Mouse (Mus musculus): ENCODE data around the gene Cntln.

Cntln gene

DNA sequence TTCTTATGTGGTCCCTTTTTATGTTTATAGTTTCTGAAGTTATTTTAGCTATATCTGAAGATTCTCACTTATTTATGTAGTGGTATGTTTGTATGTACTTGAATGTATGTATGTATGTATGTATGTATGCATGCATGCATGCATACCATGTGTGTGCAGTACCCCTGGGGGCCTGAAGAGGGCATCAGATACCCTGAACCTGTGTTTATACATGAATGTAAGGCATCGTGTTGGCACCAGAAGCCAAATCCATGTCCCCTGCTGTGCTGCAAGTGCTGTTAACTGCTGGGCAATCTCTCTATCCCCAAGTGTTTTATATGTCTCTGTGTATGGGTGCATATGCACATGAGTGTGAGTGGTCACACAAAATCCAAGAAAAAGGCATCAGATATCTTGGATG, 34.3 kb downstream of the Cntln start:
- Histone ChIP-seq H3K4me3 (replicated peaks; ENCODE audit: low read length) (no peak overlapping the region), H3K9me3 (ENCODE audit: low read length) (no peaks in the 10 kb centered on the region; the same call in 1 of the 2 replicates), H3K27me3 (ENCODE audit: insufficient read depth, low read length) (no peaks in the 10 kb centered on the region), H3K36me3 (ENCODE audit: insufficient read depth, low read length) (no peaks in the 10 kb centered on the region), H3K4me1 (replicated peaks; ENCODE audit: low read depth, low read length) (0 out of 2 replicates have a peak, but pooled peaks cover 10% of the 10 kb centered on the region)
- no peak for TF ChIP-seq NANOG (IDR thresholded peaks at IDR 0.05; ENCODE audit: borderline replicate concordance, low read length)
- TF ChIP-seq CTCF (conservative IDR thresholded peaks at IDR 0.05; ENCODE audit: low read length) = peak; percentile 51

DNA sequence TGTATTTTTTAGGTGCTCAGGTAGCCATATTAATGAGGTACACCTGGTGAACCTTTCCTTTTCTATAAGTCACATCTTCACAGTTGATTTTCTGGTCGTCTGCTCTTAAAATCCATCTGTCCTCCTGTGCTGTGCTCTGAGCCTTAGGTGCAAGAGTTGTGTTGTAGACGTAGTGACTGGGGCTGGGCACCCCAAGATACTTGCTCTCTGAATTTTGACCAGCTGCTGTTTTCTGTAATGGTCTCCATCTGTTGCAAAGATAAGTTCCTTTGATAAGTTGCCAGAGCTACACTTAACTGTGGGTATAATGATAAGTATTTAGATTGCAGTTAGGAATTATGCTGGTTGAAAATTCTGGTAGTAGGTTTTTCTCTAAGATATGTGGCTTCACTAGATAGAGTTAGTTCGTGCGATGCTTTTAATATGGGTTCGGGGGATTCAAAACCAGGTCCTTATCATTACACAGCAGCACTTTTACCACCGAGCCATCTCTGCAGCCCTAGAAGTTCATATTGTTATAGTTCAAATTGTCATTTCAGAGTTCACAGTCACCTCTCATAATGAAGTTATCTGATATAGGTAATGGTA, 50.3 kb downstream of the Cntln start:
- no peaks in the 10 kb centered on the region for H3K4me1 ChIP-seq (replicated peaks; ENCODE audit: low read depth, low read length)
- H3K27me3 ChIP-seq (ENCODE audit: insufficient read depth, low read length) = no peaks in the 10 kb centered on the region
- no peaks in the 10 kb centered on the region for H3K9me3 ChIP-seq (ENCODE audit: low read length)
- H3K36me3 ChIP-seq (ENCODE audit: insufficient read depth, low read length) = no peaks in the 10 kb centered on the region
- H3K4me3 ChIP-seq (replicated peaks; ENCODE audit: low read length) = no peak overlapping the region
- no peak for TF ChIP-seq CTCF (conservative IDR thresholded peaks at IDR 0.05; ENCODE audit: low read length)
- no peak for TF ChIP-seq POU5F1 (IDR thresholded peaks at IDR 0.05; ENCODE audit: borderline replicate concordance, low read length)
- no peak for TF ChIP-seq NANOG (IDR thresholded peaks at IDR 0.05; ENCODE audit: borderline replicate concordance, low read length)

DNA sequence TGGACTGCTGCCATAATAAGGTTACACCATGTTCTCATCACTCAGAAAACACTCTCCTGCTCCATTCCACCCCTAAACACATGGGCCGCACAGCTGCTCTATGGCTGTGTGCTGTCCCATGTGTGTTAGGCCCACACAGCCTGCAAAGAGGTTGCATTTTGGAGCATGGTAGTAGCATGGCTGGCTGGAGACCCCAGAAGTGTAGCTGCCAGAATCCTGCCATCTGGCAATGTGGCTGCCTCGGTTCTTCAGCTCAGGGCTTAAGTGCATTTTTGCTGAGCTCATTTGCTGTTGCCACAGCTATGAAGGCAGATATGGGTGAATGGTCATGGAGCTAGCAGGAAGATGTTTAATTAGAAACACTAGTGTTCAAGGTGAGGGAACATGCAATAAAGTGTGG, 58.0 kb downstream of the Cntln start:
- Histone ChIP-seq H3K4me3 (replicated peaks; ENCODE audit: low read length) (no peak overlapping the region), H3K27me3 (ENCODE audit: insufficient read depth, low read length) (no peaks in the 10 kb centered on the region), H3K4me1 (replicated peaks; ENCODE audit: low read depth, low read length) (no peaks in the 10 kb centered on the region), H3K36me3 (ENCODE audit: insufficient read depth, low read length) (no peaks in the 10 kb centered on the region), H3K9me3 (ENCODE audit: low read length) (no peaks in the 10 kb centered on the region)
- TF ChIP-seq POU5F1 (IDR thresholded peaks at IDR 0.05; ENCODE audit: borderline replicate concordance, low read length) (no peak), CTCF (conservative IDR thresholded peaks at IDR 0.05; ENCODE audit: low read length) (no peak), NANOG (IDR thresholded peaks at IDR 0.05; ENCODE audit: borderline replicate concordance, low read length) (no peak)

DNA sequence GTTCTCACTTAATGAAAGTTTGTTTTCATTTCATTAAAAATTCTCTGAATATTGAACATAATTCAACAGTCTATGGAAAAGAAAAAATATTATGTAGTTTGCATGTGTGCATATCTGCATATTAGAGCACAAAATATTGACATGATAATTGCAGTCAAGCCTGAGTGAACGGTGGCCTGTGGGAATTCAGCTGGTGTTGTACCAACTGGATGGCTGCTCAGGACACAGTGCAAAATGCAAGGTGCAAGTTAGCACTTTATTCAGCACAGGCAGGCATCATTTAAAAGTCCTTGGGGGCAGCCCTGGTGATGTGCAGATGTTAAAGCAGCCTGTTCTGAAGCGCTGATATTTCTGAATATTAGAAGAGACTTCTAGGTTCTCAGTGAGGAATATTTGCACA, 58.5 kb downstream of the Cntln start:
- Histone ChIP-seq H3K27me3 (ENCODE audit: insufficient read depth, low read length) (no peaks in the 10 kb centered on the region), H3K4me1 (replicated peaks; ENCODE audit: low read depth, low read length) (no peaks in the 10 kb centered on the region), H3K36me3 (ENCODE audit: insufficient read depth, low read length) (no peaks in the 10 kb centered on the region), H3K4me3 (replicated peaks; ENCODE audit: low read length) (no peak overlapping the region), H3K9me3 (ENCODE audit: low read length) (no peaks in the 10 kb centered on the region)
- TF ChIP-seq POU5F1 (IDR thresholded peaks at IDR 0.05; ENCODE audit: borderline replicate concordance, low read length) (no peak), NANOG (IDR thresholded peaks at IDR 0.05; ENCODE audit: borderline replicate concordance, low read length) (no peak), CTCF (conservative IDR thresholded peaks at IDR 0.05; ENCODE audit: low read length) (no peak)

DNA sequence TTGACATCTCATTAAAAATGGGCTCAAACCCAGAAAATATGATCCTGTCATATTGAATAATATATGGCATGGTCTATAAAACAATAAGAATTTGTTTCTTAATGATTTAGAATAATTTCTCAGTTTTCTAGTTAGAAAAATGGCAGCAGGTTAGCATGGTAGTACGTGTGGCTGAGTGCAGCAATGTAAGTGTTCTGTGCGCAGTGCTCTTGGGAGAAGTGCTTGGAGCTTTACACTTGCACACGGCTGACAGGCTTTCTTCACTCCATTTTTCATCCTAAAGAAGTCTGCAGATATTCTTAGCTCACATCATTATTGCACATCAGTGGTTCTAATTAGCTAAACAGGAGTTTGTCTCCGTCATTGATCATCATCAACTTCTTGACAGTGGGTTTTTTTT, 60.0 kb downstream of the Cntln start:
- H3K9me3 ChIP-seq (ENCODE audit: low read length) = no peaks in the 10 kb centered on the region
- H3K4me3 ChIP-seq (replicated peaks; ENCODE audit: low read length) = no peak overlapping the region
- TF ChIP-seq CTCF (conservative IDR thresholded peaks at IDR 0.05; ENCODE audit: low read length) (no peak), POU5F1 (IDR thresholded peaks at IDR 0.05; ENCODE audit: borderline replicate concordance, low read length) (no peak), NANOG (IDR thresholded peaks at IDR 0.05; ENCODE audit: borderline replicate concordance, low read length) (no peak)
- H3K27me3 ChIP-seq (ENCODE audit: insufficient read depth, low read length) = no peaks in the 10 kb centered on the region
- H3K4me1 ChIP-seq (replicated peaks; ENCODE audit: low read depth, low read length) = no peaks in the 10 kb centered on the region
- H3K36me3 ChIP-seq (ENCODE audit: insufficient read depth, low read length) = no peaks in the 10 kb centered on the region

DNA sequence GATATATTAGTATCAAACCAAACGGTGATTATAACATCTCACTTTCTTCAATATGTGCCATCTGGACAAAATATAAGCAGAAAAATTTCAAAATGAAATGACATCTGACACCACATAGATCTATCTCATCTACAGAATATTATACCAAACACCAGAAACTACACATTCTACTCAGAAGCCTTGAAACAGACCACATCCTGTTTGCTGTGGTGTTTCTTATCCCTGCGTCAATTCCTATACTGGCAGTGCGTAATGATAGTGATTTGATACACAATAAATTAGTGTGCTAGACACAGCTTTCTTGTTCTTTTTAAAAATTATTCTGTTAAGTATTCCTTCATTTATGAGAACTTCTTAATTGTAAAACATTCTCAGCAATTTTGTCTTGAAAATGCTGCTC, 62.3 kb downstream of the Cntln start:
- TF ChIP-seq NANOG (IDR thresholded peaks at IDR 0.05; ENCODE audit: borderline replicate concordance, low read length) (no peak), CTCF (conservative IDR thresholded peaks at IDR 0.05; ENCODE audit: low read length) (no peak)
- Histone ChIP-seq H3K4me3 (replicated peaks; ENCODE audit: low read length) (no peak overlapping the region), H3K4me1 (replicated peaks; ENCODE audit: low read depth, low read length) (no peaks in the 10 kb centered on the region), H3K9me3 (ENCODE audit: low read length) (no peaks in the 10 kb centered on the region), H3K36me3 (ENCODE audit: insufficient read depth, low read length) (no peaks in the 10 kb centered on the region), H3K27me3 (ENCODE audit: insufficient read depth, low read length) (no peaks in the 10 kb centered on the region)

DNA sequence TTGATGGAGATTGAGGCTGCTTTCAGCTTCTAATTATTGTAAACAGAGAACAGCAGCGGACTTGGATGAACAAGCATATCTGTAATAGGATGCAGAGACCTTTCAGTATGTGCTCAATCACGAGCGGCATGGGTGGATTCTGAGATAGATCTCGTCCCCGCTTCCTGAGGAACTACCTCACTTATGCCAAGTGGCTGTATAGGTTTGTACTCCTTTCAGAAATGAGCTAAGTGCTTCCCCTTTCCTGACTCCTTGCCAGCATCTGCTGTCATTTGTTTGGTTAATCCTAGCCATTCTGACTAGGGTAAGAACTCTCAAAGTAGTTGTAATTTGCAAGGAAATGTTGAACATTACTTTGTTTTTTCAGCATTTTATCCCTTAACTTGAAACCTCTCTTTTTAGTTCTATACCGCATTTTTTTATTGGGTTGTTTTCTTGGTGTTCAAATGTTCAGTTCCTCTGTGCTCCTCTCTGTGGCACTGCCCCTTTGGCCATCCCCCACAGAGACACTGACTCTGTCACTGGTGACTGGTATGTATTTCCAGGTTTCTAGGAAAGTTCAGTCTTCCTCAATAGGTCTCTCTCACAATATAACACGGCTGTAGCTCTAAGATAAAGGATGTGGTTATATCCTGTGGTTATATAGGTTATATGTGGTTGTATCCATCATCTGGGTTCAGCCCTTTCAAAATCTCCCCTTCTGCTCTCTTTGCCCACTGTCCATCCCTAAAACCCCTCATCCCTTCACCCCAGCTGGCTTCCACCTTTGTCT, 93.0 kb downstream of the Cntln start:
- H3K4me1 ChIP-seq (replicated peaks; ENCODE audit: low read depth, low read length) = no peaks in the 10 kb centered on the region
- no peak for TF ChIP-seq NANOG (IDR thresholded peaks at IDR 0.05; ENCODE audit: borderline replicate concordance, low read length)
- H3K27me3 ChIP-seq (ENCODE audit: insufficient read depth, low read length) = no peaks in the 10 kb centered on the region
- no peak overlapping the region for H3K4me3 ChIP-seq (replicated peaks; ENCODE audit: low read length)
- H3K9me3 ChIP-seq (ENCODE audit: low read length) = peaks cover 8% of the 10 kb centered on the region
- H3K36me3 ChIP-seq (ENCODE audit: insufficient read depth, low read length) = no peaks in the 10 kb centered on the region

DNA sequence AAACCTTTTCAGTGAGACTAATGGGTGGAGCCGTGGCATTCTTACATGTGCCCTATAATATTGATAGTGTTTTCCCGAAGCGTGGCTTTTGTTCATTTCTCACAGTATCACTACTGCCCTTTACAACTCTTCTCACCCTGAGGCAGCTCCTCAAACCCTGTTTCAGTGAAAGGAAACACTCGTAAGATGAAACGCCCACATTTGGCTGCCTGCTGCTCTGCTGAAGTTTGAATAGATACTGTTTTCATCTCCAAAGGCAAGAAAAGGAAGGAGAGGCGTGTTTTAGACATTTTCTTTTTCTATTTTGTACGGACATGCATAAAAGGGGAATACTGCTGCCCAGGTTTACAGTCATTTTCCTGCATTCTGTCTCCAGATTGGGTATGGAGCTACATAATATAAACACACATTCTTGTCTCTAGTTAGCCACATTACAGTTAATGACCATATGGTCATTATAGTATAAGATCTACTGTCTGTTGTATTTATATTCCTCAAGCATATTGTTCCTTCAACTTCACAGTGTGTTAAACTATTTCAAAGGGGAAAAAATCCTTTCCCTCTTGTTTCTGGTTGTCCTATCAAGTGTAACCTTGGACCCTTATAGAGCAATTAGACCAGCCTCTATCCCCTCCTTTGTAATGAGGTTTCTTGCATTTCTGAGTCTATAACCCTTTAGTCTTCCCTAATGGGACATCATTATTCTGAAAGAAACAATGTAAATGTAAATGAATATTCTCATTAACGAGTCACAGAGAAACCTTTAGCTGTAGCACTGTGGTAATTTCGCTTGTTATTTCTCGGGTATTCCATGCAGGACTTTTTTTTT, 111.6 kb downstream of the Cntln start:
- no peaks in the 10 kb centered on the region for H3K36me3 ChIP-seq (ENCODE audit: insufficient read depth, low read length)
- no peaks in the 10 kb centered on the region for H3K9me3 ChIP-seq (ENCODE audit: low read length)
- peak; percentile 72 for TF ChIP-seq NANOG (IDR thresholded peaks at IDR 0.05; ENCODE audit: borderline replicate concordance, low read length)
- TF ChIP-seq CTCF (conservative IDR thresholded peaks at IDR 0.05; ENCODE audit: low read length) = no peak
- H3K4me1 ChIP-seq (replicated peaks; ENCODE audit: low read depth, low read length) = no peaks in the 10 kb centered on the region
- H3K27me3 ChIP-seq (ENCODE audit: insufficient read depth, low read length) = no peaks in the 10 kb centered on the region
- H3K4me3 ChIP-seq (replicated peaks; ENCODE audit: low read length) = no peak overlapping the region

Measured in E14TG2a.4 (cell line).